Mouse (Mus musculus) gastrocnemius, postnatal 10 days (tissue): ENCODE measurements around the gene Kctd17. TPM values are rescaled to one million over a fixed set of nuclear protein-coding genes. Genes with fewer than 3 reads are reported as not detected.

Source experiments
- DNase-seq: peaks from one replicate; pipeline ENCODE4 v3.0.0; 2021; ENCODE audit warnings: mixed read lengths
- total RNA-seq, 2 experiments: library from RNA; stranded (reverse); gene quantifications; 2 replicates each; pipeline ENCODE4 v1.2.3; 2021

Kctd17 gene
- total RNA-seq, 2 experiments from 2014 or later, result 48.7 to 62.2 TPM

GRCm38 (mm10) chr15:78414157-78414556 is 14.2 kb upstream of the Kctd17 start:
- DNase-seq, result no peak

GRCm38 (mm10) chr15:78416937-78417336 is 11.4 kb upstream of the Kctd17 start:
- DNase-seq, result no peak

GRCm38 (mm10) chr15:78420395-78420794 is 8.0 kb upstream of the Kctd17 start:
- no peak for DNase-seq

GRCm38 (mm10) chr15:78422046-78422956 is 6.1 kb upstream of the Kctd17 start:
- peak; percentile 89 for DNase-seq

GRCm38 (mm10) chr15:78424507-78424906 is 3.9 kb upstream of the Kctd17 start:
- DNase-seq, result no peak

GRCm38 (mm10) chr15:78425230-78425629 is 3.1 kb upstream of the Kctd17 start:
- DNase-seq, result no peak

- no peak for DNase-seq
These were observed 735 bp downstream of the Kctd17 start for GRCm38 (mm10) chr15:78429139-78429459.

- DNase-seq, result no peak
These were observed 1.7 kb downstream of the Kctd17 start for GRCm38 (mm10) chr15:78429871-78430622.

- no peak for DNase-seq
These were observed 2.5 kb downstream of the Kctd17 start for GRCm38 (mm10) chr15:78430874-78431273.

GRCm38 (mm10) chr15:78431541-78432121 is 3.3 kb downstream of the Kctd17 start:
- no peak for DNase-seq

GRCm38 (mm10) chr15:78434896-78435520 is 6.6 kb downstream of the Kctd17 start:
- no peak for DNase-seq

- DNase-seq, result no peak
These were observed 7.3 kb downstream of the Kctd17 start for GRCm38 (mm10) chr15:78435681-78436080.

GRCm38 (mm10) chr15:78436380-78437192 is 8.2 kb downstream of the Kctd17 start:
- DNase-seq, result peak; percentile 91

GRCm38 (mm10) chr15:78437237-78438017 is 9.1 kb downstream of the Kctd17 start:
- DNase-seq, result peak; percentile 50

- no peak for DNase-seq
These were observed 9.6 kb downstream of the Kctd17 start for GRCm38 (mm10) chr15:78438018-78438394.

- DNase-seq, result no peak
These were observed 10.1 kb downstream of the Kctd17 start for GRCm38 (mm10) chr15:78438505-78438904.

GRCm38 (mm10) chr15:78438973-78439372 is 10.6 kb downstream of the Kctd17 start:
- no peak for DNase-seq

GRCm38 (mm10) chr15:78442231-78442630 is 13.9 kb downstream of the Kctd17 start:
- DNase-seq, result no peak

- no peak for DNase-seq
These were observed 15.5 kb downstream of the Kctd17 start for GRCm38 (mm10) chr15:78443857-78444256.

- no peak for DNase-seq
These were observed 18.8 kb downstream of the Kctd17 start for GRCm38 (mm10) chr15:78447121-78447520.
